Mouse (Mus musculus): ENCODE data around the gene Ces1f. TPM values are rescaled to one million over a fixed set of nuclear protein-coding genes. Genes with fewer than 3 reads are reported as not detected.
"Not testable (repeated sequence)": the region's sequence is repeated elsewhere in the genome, so short reads cannot be mapped to it uniquely, and the experiment has no call there.

Gene Ces1f
- polyA plus RNA-seq, 1 experiment from 2014 or later: not detected

DNA sequence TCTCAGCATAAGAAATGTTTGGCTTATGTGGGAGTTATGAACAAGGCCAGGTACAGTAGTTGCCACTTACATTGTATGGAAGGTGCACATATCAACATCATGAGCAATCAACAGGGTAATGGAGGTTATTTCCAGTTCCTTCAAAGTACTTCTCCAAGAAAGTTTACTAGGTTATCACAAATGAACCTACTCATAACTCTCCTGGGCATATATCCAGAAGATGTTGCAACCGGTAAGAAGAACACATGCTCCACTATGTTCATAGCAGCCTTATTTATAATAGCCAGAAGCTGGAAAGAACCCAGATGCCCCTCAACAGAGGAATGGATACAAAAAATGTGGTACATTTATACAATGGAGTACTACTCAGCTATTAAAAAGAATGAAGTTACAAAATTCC lies 53.1 kb downstream of the Ces1f start:
- H3K9me3 ChIP-seq (ENCODE audit: control insufficient read depth, low read length); H3K4me2 ChIP-seq (ENCODE audit: low read length); H3K4me1 ChIP-seq (ENCODE audit: control insufficient read depth, insufficient read depth, low read depth, low read length); H3K36me3 ChIP-seq (ENCODE audit: control insufficient read depth, insufficient read depth, low read length); ATAC-seq; H3K27me3 ChIP-seq (replicated peaks; ENCODE audit: control insufficient read depth, insufficient read depth, low read length); H3K27ac ChIP-seq (ENCODE audit: low read depth, low read length); H3K4me3 ChIP-seq (ENCODE audit: low read length); H3K9ac ChIP-seq (ENCODE audit: low read depth, low read length): not testable (repeated sequence)
- 91% methylated on average over 1 of the region's 1 CpGs for WGBS

DNA sequence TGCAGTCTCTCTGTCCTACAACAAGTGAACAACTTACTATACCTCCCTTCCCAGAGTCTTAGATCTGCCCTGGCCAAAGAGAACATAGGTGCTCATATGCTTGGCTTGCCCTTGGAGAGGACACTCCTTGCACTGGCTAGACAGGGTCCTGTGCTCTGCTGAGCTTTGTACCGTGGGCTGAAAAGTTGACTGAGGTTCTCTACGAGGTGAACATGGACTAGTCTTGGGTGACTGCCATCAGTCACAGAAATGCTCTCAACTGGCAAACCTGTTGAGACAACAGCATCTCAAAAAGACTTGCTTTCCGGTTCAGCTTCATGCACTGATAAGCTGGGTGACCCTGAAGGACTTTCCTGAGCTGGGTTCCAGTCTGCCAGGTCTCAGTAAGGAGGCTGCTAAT lies 57.7 kb downstream of the Ces1f start:
- H3K27ac ChIP-seq (ENCODE audit: low read depth, low read length): no peak overlapping the region
- no peaks in the 10 kb centered on the region for H3K9me3 ChIP-seq (ENCODE audit: control insufficient read depth, low read length)
- H3K4me1 ChIP-seq (ENCODE audit: control insufficient read depth, insufficient read depth, low read depth, low read length): no peaks in the 10 kb centered on the region
- H3K27me3 ChIP-seq (replicated peaks; ENCODE audit: control insufficient read depth, insufficient read depth, low read length): no peaks in the 10 kb centered on the region
- H3K4me3 ChIP-seq (ENCODE audit: low read length): no peak overlapping the region
- H3K36me3 ChIP-seq (ENCODE audit: control insufficient read depth, insufficient read depth, low read length): no peaks in the 10 kb centered on the region
- ATAC-seq: no peak
- H3K9ac ChIP-seq (ENCODE audit: low read depth, low read length): no peak overlapping the region
- 90% methylated on average over 3 of the region's 3 CpGs for WGBS
- no peak overlapping the region for H3K4me2 ChIP-seq (ENCODE audit: low read length)

DNA sequence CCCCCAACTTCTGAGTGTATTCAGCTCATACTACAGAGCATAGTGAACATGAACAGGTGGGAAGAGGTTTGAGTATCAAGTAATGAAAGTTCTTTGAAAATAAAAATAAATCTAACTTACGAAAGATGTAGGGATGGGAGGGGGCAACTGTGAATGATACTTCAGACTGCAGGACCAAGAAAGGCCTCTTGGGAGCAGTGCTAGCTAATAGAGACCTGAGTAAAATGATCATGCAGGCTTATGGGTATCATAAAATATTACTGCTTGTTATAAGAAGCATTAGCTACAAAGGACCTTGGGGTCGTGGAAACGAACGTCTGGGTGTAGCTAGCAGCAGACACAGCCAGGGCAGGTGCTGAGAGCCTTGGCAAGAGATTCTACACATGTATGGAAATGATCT lies 61.7 kb downstream of the Ces1f start:
- Histone ChIP-seq H3K27ac (ENCODE audit: low read depth, low read length) (no peak overlapping the region), H3K9ac (ENCODE audit: low read depth, low read length) (no peak overlapping the region), H3K9me3 (ENCODE audit: control insufficient read depth, low read length) (no peaks in the 10 kb centered on the region), H3K27me3 (replicated peaks; ENCODE audit: control insufficient read depth, insufficient read depth, low read length) (no peaks in the 10 kb centered on the region), H3K4me3 (ENCODE audit: low read length) (no peak overlapping the region), H3K36me3 (ENCODE audit: control insufficient read depth, insufficient read depth, low read length) (no peaks in the 10 kb centered on the region), H3K4me2 (ENCODE audit: low read length) (no peak overlapping the region), H3K4me1 (ENCODE audit: control insufficient read depth, insufficient read depth, low read depth, low read length) (no peaks in the 10 kb centered on the region)
- WGBS: 76% methylated on average over 4 of the region's 4 CpGs
- no peak for ATAC-seq

GRCm38 (mm10) chr8:93217375-93217774 lies 62.2 kb downstream of the Ces1f start:
- Histone ChIP-seq H3K27me3 (replicated peaks; ENCODE audit: control insufficient read depth, insufficient read depth, low read length) (no peaks in the 10 kb centered on the region), H3K36me3 (ENCODE audit: control insufficient read depth, insufficient read depth, low read length) (no peaks in the 10 kb centered on the region), H3K27ac (ENCODE audit: low read depth, low read length) (no peak overlapping the region), H3K4me3 (ENCODE audit: low read length) (no peak overlapping the region), H3K9ac (ENCODE audit: low read depth, low read length) (no peak overlapping the region), H3K4me1 (ENCODE audit: control insufficient read depth, insufficient read depth, low read depth, low read length) (no peaks in the 10 kb centered on the region), H3K4me2 (ENCODE audit: low read length) (no peak overlapping the region), H3K9me3 (ENCODE audit: control insufficient read depth, low read length) (no peaks in the 10 kb centered on the region)
- no peak for ATAC-seq
- 92% methylated on average over 1 of the region's 1 CpGs for WGBS

DNA sequence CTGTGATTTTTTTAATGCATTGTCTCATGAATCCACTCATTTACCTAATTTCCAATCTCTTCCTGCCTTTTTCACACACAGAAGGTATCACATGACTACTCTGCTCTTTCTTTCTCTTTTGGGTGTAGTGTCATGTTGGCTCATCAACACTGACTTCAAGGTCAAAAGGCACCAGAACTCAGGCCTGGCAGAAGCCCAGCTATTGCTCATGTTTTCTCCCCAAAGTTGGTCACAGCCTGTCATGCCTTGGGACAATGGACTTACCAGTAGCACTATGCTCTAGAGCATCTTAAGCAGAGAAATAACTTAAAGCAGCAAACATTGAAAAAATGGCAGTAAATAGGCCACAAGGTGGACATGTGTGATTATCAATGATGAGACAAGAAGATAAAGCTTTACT lies 68.5 kb downstream of the Ces1f start:
- Histone ChIP-seq H3K27ac (ENCODE audit: low read depth, low read length) (no peak overlapping the region), H3K4me2 (ENCODE audit: low read length) (no peak overlapping the region), H3K9me3 (ENCODE audit: control insufficient read depth, low read length) (no peaks in the 10 kb centered on the region), H3K4me1 (ENCODE audit: control insufficient read depth, insufficient read depth, low read depth, low read length) (no peaks in the 10 kb centered on the region), H3K4me3 (ENCODE audit: low read length) (no peak overlapping the region), H3K9ac (ENCODE audit: low read depth, low read length) (no peak overlapping the region), H3K36me3 (ENCODE audit: control insufficient read depth, insufficient read depth, low read length) (no peaks in the 10 kb centered on the region), H3K27me3 (replicated peaks; ENCODE audit: control insufficient read depth, insufficient read depth, low read length) (no peaks in the 10 kb centered on the region)
- ATAC-seq: no peak

Other genes starting within 250 kb of the Ces1f start
- not detected in 2 replicates for gene Ces1a, start 231.6 kb downstream of the Ces1f start, polyA plus RNA-seq (2015; fragmentation: Nextera tagmentation; extraction: Ambion mirVana)
- not detected in 2 replicates for gene Ces1b, start 199.7 kb downstream of the Ces1f start, polyA plus RNA-seq (2015; fragmentation: Nextera tagmentation; extraction: Ambion mirVana)
- gene Ces1c, start 148.5 kb downstream of the Ces1f start, polyA plus RNA-seq (2015; fragmentation: Nextera tagmentation; extraction: Ambion mirVana): not detected in 2 replicates
- 0.10 and 0.20 TPM in 2 replicates for gene Ces1d, start 81.9 kb downstream of the Ces1f start, polyA plus RNA-seq (2015; fragmentation: Nextera tagmentation; extraction: Ambion mirVana)
- gene Ces1e, start 50.1 kb downstream of the Ces1f start, polyA plus RNA-seq (2015; fragmentation: Nextera tagmentation; extraction: Ambion mirVana): not detected in 2 replicates
- not detected in 2 replicates for gene Ces1g, start 57.6 kb upstream of the Ces1f start, polyA plus RNA-seq (2015; fragmentation: Nextera tagmentation; extraction: Ambion mirVana)
- gene Ces1h, start 100.0 kb upstream of the Ces1f start, polyA plus RNA-seq (2015; fragmentation: Nextera tagmentation; extraction: Ambion mirVana): not detected in 2 replicates